Mouse (Mus musculus) cortical plate, adult 2 months (tissue): ENCODE data around the gene Ccdc191.

Source experiments
- CTCF ChIP-seq: fragments of 200-500 bp; IDR thresholded peaks from 2 replicates; pipeline ENCODE4 v1.5.1; 2011; ENCODE audit warnings: mild to moderate bottlenecking, control low read depth, low read length; ENCODE audit not compliant: insufficient read depth; ENCODE audit errors: extremely low read depth
- POLR2A ChIP-seq: fragments of 200-500 bp; IDR thresholded peaks from 2 replicates; pipeline ENCODE4 v1.6.1; 2011; ENCODE audit warnings: mild to moderate bottlenecking, low read length, control low read depth; ENCODE audit not compliant: insufficient read depth; ENCODE audit errors: extremely low read depth

DNA sequence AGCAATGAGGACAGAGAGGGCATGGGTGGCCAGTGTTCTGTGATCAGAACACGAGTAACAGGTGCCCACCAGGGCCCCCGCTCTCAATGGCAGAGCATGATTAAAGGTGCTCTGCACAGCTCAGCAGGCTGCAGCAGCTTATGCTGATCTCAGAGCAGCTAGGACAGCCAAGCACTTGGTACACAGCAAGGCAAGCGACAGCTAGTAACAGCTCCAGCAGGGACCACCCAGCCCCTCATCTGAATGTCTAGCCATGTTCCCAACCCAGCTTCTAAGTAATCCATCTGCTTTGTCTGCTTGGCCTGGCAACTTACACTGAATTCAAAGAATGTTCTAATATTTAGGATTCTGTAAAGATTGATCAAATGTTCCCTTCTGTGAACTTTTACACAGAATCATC, 74.2 kb downstream of the Ccdc191 start:
- no peak for TF ChIP-seq CTCF
- no peak for TF ChIP-seq POLR2A
